Mouse (Mus musculus) testis, adult 2 months (tissue): ENCODE measurements around the gene Tma16. TPM values are rescaled to one million over a fixed set of nuclear protein-coding genes. Genes with fewer than 3 reads are reported as not detected.
A peak's percentile ranks its signal among the peaks of the same experiment; 100 is the strongest.

Experiments used
- H3K27ac ChIP-seq: fragments of 200-500 bp; 2 replicates; pipeline ENCODE4 v1.5.1; 2012; ENCODE audit warnings: low read depth, low read length; ENCODE audit not compliant: control insufficient read depth, insufficient read depth
- H3K27me3 ChIP-seq: fragments of 200-500 bp; 2 replicates; pipeline ENCODE4 v1.6.1; 2012; ENCODE audit warnings: mild to moderate bottlenecking, low read length, moderate library complexity; ENCODE audit not compliant: control insufficient read depth, insufficient read depth
- H3K36me3 ChIP-seq: fragments of 200-500 bp; 2 replicates; pipeline ENCODE4 v1.6.1; 2012; ENCODE audit warnings: mild to moderate bottlenecking, low read length; ENCODE audit not compliant: control insufficient read depth, insufficient read depth
- H3K4me1 ChIP-seq: fragments of 200-500 bp; 2 replicates; pipeline ENCODE4 v1.6.1; 2012; ENCODE audit warnings: low read length; ENCODE audit not compliant: control insufficient read depth, insufficient read depth
- H3K4me3 ChIP-seq: fragments of 200-500 bp; 2 replicates; pipeline ENCODE4 v1.5.1; 2012; ENCODE audit warnings: low read depth, mild to moderate bottlenecking, low read length, moderate library complexity, mixed read lengths; ENCODE audit not compliant: control insufficient read depth
- CTCF ChIP-seq: fragments of 200-500 bp; IDR thresholded peaks from 2 replicates; pipeline ENCODE4 v1.5.1; 2012; ENCODE audit warnings: low read depth, mild to moderate bottlenecking, inconsistent platforms, low read length, moderate library complexity; ENCODE audit not compliant: control insufficient read depth, insufficient read depth, insufficient replicate concordance
- POLR2A ChIP-seq: fragments of 200-500 bp; IDR thresholded peaks from 2 replicates; pipeline ENCODE4 v1.6.1; 2012; ENCODE audit warnings: low read depth, mild to moderate bottlenecking, inconsistent platforms, low read length, moderate library complexity; ENCODE audit not compliant: control insufficient read depth
- polyA plus RNA-seq: library from polyadenylated mRNA; depleted of rRNA; stranded (reverse); fragments of >200 nt; gene quantifications from 2 replicates; pipeline ENCODE4 v1.2.3, GENCODE M21; 2012; rRNA removed

The Tma16 gene
- polyA plus RNA-seq = 2.4 and 2.5 TPM in 2 replicates

GRCm38 (mm10) chr8:66486084-66486763 lies at the start of gene Tma16:
TSS of gene Tma16 (minus strand) at chr8:66486530.
- Histone ChIP-seq H3K4me1 (no peaks in the 10 kb centered on the region), H3K36me3 (no peaks in the 10 kb centered on the region), H3K27ac (no peak within 1 kb of the TSS; the same call in 1 of the 2 replicates), H3K27me3 (no peaks in the 10 kb centered on the region), H3K4me3 (peak within 1 kb of the TSS; percentile 98)
- peak; percentile 58 for TF ChIP-seq POLR2A
- TF ChIP-seq CTCF = no peak

DNA sequence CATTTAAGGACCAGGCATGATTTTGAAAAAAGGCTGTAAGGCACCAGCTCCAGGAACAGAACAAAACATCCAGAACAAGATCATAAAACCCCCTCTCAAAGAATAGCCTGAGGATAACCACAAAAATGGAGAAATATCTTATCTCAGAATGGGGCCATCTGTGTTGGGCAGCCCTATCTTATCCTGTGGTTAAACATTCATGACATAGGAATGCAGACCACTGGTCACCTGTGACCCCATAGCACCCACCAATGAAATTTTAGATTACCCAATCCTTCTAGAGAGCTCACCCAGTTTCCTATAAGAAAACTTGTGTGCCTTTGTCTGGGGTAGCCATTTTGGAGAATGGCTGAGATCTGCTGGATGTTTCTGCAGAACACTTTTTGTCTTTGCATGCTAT lies 34.2 kb upstream of the Tma16 start:
- TF ChIP-seq CTCF = no peak
- TF ChIP-seq POLR2A = no peak
- H3K27ac ChIP-seq = no peak overlapping the region
- H3K27me3 ChIP-seq = no peaks in the 10 kb centered on the region
- H3K4me3 ChIP-seq = no peak overlapping the region
- H3K36me3 ChIP-seq = no peaks in the 10 kb centered on the region
- no peaks in the 10 kb centered on the region for H3K4me1 ChIP-seq

DNA sequence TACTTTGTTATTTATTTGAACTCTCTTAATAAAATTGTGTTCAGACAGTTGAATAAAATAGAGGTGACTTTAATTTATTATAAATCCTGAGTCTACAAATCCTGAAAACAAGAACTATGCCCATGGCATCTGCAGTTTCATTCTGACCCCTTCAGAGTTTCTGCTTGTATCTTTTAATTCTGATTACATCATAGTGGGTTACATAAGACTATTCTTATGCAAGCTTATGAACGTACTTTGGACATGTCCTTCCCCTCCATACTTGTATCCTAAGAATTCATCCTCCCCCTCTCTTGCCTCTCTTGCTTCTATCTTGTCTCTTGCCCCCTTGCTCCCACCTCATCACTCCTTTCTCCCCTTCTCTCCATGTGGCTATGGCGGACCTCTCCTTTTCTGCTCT lies 32.8 kb upstream of the Tma16 start:
- H3K36me3 ChIP-seq = no peaks in the 10 kb centered on the region
- H3K27ac ChIP-seq = no peak overlapping the region
- H3K4me3 ChIP-seq = no peak overlapping the region
- no peaks in the 10 kb centered on the region for H3K27me3 ChIP-seq
- no peaks in the 10 kb centered on the region for H3K4me1 ChIP-seq
- TF ChIP-seq CTCF = no peak
- no peak for TF ChIP-seq POLR2A

GRCm38 (mm10) chr8:66511537-66511936 lies 25.2 kb upstream of the Tma16 start, which contains the start of gene Tktl2:
TSS of gene Tktl2 (plus strand) at chr8:66511756.
- Histone ChIP-seq H3K36me3 (peaks cover 4% of the 10 kb centered on the region), H3K4me3 (peak within 1 kb of the TSS; percentile 99), H3K4me1 (peaks cover 7% of the 10 kb centered on the region; the same call in 1 of the 2 replicates), H3K27ac (peak within 1 kb of the TSS; percentile 99), H3K27me3 (no peaks in the 10 kb centered on the region)
- TF ChIP-seq CTCF (no peak), POLR2A (peak; percentile 90; the same call in 1 of the 2 replicates)

GRCm38 (mm10) chr8:66503381-66503780 lies 17.1 kb upstream of the Tma16 start:
- Histone ChIP-seq H3K4me3 (no peak overlapping the region), H3K36me3 (no peaks in the 10 kb centered on the region), H3K27ac (no peak overlapping the region), H3K27me3 (no peaks in the 10 kb centered on the region), H3K4me1 (no peaks in the 10 kb centered on the region)
- TF ChIP-seq POLR2A (no peak), CTCF (no peak)

DNA sequence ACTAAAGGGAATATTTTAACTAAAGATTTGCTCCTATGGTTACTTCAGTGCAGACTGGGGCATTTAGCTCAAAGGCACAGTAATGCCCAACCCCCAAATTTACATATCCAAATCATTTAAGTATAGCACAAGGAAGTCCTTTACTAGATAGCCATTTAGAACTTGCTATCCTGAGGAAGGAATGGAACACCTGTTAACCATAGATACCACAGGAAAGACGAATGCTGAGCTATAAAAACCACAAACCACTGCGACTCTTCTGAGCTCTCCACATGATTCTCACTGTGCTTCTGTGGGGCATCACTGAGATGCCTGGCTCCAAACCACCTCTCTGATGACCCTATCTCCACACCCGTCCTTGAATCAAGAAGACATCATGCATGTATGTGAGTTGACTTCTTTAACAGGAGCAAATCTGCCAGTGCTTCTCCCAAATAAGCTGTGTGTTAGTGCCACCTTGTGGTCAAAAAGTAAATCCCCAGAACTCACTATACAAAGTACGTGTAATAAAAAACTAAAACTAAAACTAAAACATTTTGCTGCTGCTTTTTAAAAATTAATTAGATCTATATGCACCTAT lies 10.8 kb upstream of the Tma16 start:
- Histone ChIP-seq H3K27me3 (no peaks in the 10 kb centered on the region), H3K4me3 (no peak overlapping the region), H3K36me3 (no peaks in the 10 kb centered on the region), H3K27ac (no peak overlapping the region), H3K4me1 (no peaks in the 10 kb centered on the region; the same call in 1 of the 2 replicates)
- TF ChIP-seq POLR2A (no peak), CTCF (peak; percentile 19; the same call in 1 of the 2 replicates)

GRCm38 (mm10) chr8:66495726-66496125 lies 9.4 kb upstream of the Tma16 start:
- Histone ChIP-seq H3K4me3 (no peak overlapping the region), H3K27ac (no peak overlapping the region), H3K27me3 (no peaks in the 10 kb centered on the region), H3K4me1 (no peaks in the 10 kb centered on the region; the same call in 1 of the 2 replicates), H3K36me3 (no peaks in the 10 kb centered on the region)
- no peak for TF ChIP-seq POLR2A
- TF ChIP-seq CTCF = peak; percentile 64; the same call in 1 of the 2 replicates
